Mouse (Mus musculus): ENCODE results near the gene Krt76.

GRCm38 (mm10) chr15:101922296-101922695 lies 29.6 kb upstream of the Krt76 start:
- no peak for TF ChIP-seq CTCF (IDR thresholded peaks at IDR 0.05; ENCODE audit: borderline replicate concordance, control insufficient read depth, extremely low read depth, insufficient read depth, low read length, poor library complexity)
- TF ChIP-seq POLR2A (IDR thresholded peaks at IDR 0.05; ENCODE audit: control insufficient read depth, extremely low read depth, insufficient read depth, low read length, poor library complexity), result no peak
